Mouse (Mus musculus): ENCODE results near the gene Col6a1. TPM values are rescaled to one million over a fixed set of nuclear protein-coding genes. Genes with fewer than 3 reads are reported as not detected.

The Col6a1 gene
- total RNA-seq, 2 experiments from 2014 or later: 363 to 367 TPM

- DNase-seq (ENCODE audit: low spot score in 2 of 2): no peak
Observed at GRCm38 (mm10) chr10:76680758-76681650, 45.0 kb downstream of the Col6a1 start.

- DNase-seq (ENCODE audit: low spot score in 2 of 2): no peak
Observed at GRCm38 (mm10) chr10:76678122-76678521, 47.8 kb downstream of the Col6a1 start.

- peak in 1 of 2 experiments; percentile 2 for DNase-seq (ENCODE audit: low spot score in 2 of 2)
Observed at GRCm38 (mm10) chr10:76675268-76675667, 50.7 kb downstream of the Col6a1 start.

DNA sequence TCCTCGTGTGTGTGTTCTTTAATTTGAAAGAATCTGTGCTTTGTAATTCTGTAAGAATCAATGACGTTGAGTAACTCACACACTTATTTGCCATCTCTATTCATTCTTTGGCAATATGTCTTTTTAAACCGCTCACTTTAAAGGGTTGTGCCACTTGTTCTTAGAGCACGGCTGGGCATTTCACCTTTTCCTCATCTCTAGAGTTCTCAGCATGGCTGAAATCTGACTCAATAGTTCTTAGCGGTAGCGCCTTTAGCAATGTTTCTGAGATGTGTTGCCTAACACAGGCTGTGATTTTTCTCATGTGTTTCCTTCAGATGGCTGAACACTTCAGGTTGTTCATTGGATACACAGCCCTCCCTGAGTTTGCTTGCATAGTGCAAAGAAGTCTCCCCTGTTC is 51.4 kb downstream of the Col6a1 start:
- DNase-seq (ENCODE audit: low spot score in 2 of 2): peak in 1 of 2 experiments; percentile 0

- DNase-seq (ENCODE audit: low spot score in 2 of 2): no peak
Observed at GRCm38 (mm10) chr10:76671939-76672338, 54.0 kb downstream of the Col6a1 start.

DNA sequence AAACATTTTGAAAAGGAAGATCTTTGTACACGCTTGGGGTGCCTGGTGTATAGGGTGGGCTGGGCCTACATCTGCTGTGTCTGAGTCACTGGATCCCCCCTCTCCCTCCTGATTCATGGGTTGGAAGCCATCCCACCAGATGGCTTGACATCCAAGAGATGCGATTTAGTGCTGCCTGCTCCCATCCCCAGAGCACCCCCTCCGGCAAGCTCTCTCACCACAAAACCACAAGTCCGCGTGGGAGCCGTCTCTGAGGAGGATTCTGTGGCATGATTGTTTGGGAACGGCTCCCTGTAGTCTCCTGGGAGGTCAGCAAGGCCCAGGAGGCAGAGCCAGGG is 57.1 kb downstream of the Col6a1 start:
- peak in 1 of 2 experiments; percentile 3 for DNase-seq (ENCODE audit: low spot score in 2 of 2)

GRCm38 (mm10) chr10:76668261-76668946 is 57.6 kb downstream of the Col6a1 start:
- DNase-seq (ENCODE audit: low spot score in 2 of 2): no peak

GRCm38 (mm10) chr10:76667197-76667805 is 58.7 kb downstream of the Col6a1 start:
- no peak for DNase-seq (ENCODE audit: low spot score in 2 of 2)

DNA sequence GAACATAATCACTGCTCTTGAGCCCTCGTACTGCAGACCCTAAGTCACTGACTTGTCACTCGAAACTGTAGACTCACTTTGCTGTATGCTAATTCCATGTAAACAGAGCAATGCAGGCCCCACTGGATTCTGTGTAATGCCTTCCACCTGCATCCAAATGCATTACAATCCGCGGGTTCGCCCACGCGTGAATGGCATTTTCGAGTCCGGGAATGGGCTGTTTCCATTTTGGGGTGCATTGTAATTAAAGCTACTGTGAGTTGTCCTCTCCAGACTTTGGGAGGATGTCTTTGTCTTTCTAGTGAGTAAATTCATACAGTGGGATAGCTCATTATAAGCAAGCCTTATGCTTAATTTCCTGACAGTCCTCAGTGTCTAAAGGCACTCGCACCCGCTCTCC is 60.4 kb downstream of the Col6a1 start:
- DNase-seq (ENCODE audit: low spot score in 2 of 2): peak in 1 of 2 experiments; percentile 1

GRCm38 (mm10) chr10:76664156-76665115 is 61.5 kb downstream of the Col6a1 start:
- DNase-seq (ENCODE audit: low spot score in 2 of 2): peak in 1 of 2 experiments; percentile 27

Other genes starting within 250 kb of the Col6a1 start
- gene Lss, start 194.6 kb downstream of the Col6a1 start, total RNA-seq (2021): 10 to 100 TPM; 20.8 to 26.6 TPM
- gene Spatc1l, start 163.9 kb downstream of the Col6a1 start, total RNA-seq (2021): not detected
- 10 to 100 TPM in 1 of 2 experiments, under 1 TPM in 1; 0.62 to 16.4 TPM for gene Ftcd, start 150.5 kb downstream of the Col6a1 start, total RNA-seq (2021)
- gene Col6a2, start 102.5 kb downstream of the Col6a1 start, total RNA-seq (2021): 100 to 1,000 TPM; 175 to 182 TPM
- 10 to 100 TPM; 52.3 to 72.3 TPM for gene Pcbp3, start 235.7 kb upstream of the Col6a1 start, total RNA-seq (2021)